Mouse (Mus musculus) heart, postnatal 14 days (tissue): ENCODE measurements around the gene Rpl11. TPM values are rescaled to one million over a fixed set of nuclear protein-coding genes. Genes with fewer than 3 reads are reported as not detected.
A peak's percentile ranks its signal among the peaks of the same experiment; 100 is the strongest.
"Not testable (repeated sequence)": the region's sequence is repeated elsewhere in the genome, so short reads cannot be mapped to it uniquely, and the experiment has no call there.

Source experiments
- DNase-seq, 2 experiments: peaks; one replicate each; pipeline ENCODE4 v3.0.0; 2021 to 2022
- intact Hi-C: fragments of 180-260 bp; cut with DNase I; formaldehyde crosslinking; loops from one replicate; pipeline ENCODE4 v1.15.1; 2025
- total RNA-seq, 2 experiments: library from RNA; stranded (reverse); gene quantifications; 2 replicates each; pipeline ENCODE4 v1.2.3; 2021

Rpl11 gene
- total RNA-seq, 2 experiments from 2014 or later = 257 to 279 TPM

DNA sequence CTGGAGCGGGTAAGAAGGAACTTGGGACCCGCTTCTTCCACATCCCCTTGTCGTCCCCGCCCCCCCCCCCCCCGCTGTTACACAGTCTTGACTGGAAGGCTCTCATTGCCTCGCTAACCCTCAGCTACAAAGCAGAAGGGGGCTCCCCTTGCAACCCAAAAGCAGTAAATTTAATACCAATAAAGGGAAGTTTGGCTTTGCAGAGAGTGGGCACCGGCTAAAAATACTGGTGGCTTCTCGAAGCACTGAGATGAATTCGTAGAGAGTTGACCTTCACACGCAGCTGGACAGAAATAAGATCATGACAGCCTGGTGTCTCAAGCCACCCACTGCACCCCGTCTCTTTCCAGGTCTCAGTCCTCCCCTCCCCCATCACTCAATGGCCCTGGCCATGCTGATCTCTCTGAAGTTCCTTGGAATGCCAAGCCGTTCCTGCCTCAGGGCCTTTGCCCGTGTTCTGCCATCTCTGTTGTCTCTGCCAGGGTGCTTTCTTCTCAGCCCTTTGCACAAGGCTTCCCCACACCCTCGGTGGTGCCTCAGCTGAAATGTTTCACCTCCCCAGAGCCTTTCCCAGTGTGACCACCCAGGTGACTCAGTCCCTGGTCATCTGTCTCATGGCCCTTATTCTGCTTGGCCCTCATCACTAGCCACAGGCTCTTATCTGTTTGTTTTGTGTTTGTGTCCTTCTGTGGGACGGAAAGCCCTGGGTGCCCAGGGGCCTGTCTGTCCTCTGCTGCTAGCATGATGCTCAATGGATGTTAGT, 23.7 kb upstream of the Rpl11 start:
- intact Hi-C loops = no loop called here
- no peak for DNase-seq

DNA sequence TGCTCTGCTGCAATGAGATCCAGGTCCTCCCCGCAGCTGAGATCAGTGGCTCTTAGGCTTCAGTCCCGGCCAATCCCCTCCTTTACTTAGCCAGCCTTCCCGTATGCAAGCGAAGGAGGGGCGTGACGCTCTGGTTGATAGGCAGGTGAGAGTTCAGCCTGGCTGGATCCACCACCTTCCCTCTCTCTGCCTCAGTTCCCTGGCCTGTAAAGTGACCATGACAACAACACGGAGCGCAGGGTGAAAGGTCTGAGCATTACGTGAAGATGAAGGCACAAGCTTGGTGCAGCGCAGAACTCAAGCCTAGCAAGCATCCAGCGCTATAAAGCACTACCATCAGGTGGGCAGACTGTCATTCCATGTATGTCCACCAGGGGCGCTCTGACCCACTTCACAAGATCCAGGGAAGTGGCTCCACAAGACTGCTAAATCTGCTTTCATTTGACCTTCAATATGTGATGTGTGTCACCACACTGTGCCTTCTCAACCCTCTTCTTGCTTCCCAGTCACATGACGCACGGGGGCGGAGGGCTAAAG, 18.0 kb upstream of the Rpl11 start:
- intact Hi-C loops = no loop called here
- peak; percentile 79 to 86 for DNase-seq

- intact Hi-C loops = loop anchor here (1.0 kb wide), 2 partner anchors 79 to 90 kb away; no protein-coding TSS in a partner anchor
- no peak for DNase-seq
These were observed 17.4 kb upstream of the Rpl11 start for GRCm38 (mm10) chr4:136070592-136070991.

GRCm38 (mm10) chr4:136069954-136070353, 16.7 kb upstream of the Rpl11 start:
- intact Hi-C loops = loop anchor here (1.0 kb wide), 2 partner anchors 79 to 90 kb away; no protein-coding TSS in a partner anchor

DNA sequence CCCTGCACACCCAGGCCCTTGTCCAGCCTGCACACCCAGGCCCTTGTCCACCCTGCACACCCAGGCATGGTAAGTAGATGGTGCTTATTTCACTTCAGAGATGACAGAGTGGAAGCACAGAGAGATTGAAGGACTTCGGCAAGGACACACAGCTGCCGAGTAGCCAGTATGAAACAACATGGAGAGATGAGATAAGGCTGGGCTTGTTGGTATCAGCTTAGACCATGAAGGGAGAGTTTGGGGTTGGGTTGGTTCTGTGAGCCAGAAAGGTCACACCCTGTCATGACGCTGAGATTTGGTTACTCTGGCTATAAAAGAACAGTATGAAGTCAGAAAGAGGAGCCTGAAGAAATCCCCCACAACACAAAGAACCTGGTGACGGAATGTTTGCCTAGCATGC, 16.1 kb upstream of the Rpl11 start:
- intact Hi-C loops = no loop called here
- no peak for DNase-seq

More at GRCm38 (mm10) chr4:136069954-136070353, 16.7 kb upstream of the Rpl11 start:
- DNase-seq = peak; percentile 86 to 93

DNA sequence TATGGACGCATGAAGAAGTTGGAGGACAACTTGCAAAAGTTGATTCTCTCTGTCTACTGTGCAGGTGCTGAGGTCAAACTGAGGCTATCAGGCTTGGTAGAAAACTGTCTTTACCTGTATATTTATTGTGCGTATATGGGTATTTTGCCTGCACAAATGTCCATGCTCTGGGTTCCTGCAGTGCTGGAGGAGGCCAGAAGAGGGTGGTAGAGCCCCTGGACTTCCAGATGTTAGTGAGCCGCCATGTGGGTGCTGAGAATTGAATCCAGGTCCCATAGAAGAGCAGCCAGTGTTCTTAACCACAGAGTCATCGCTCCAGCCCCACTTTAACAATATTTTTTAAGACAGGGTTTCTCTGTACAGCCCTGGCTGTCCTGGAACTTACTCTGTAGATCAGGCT, 9.9 kb upstream of the Rpl11 start:
- no peak for DNase-seq
- intact Hi-C loops = no loop called here

DNA sequence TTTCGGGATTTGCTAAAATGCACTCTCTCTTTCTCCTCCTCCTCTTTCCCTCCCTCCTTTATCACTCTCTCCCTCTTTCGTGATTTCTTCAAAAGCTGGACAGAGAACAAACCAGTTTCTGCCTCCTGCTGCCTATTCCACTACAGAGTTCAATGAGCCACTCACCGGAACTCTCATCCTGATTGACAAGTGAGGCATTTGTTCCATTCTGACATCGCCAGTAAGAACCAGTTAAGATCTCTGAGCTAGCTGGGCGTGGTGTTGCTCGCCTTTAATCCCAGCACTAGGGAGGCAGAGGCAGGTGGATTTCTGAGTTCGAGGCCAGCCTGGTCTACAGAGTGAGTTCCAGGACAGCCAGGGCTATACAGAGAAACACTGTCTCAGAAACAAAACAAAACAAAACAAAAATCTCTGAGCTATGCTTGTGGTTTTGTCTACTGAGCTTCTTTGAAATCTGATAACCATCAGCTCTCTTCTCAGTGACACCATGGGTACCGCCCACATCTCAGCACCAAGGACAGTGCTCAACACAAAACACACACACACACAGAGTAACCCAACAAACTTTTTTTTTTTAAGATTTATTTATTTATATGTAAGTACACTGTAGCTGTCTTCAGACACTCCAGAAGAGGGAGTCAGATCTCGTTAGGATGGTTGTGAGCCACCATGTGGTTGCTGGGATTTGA, 6.7 kb upstream of the Rpl11 start:
- intact Hi-C loops = loop anchor here (10.0 kb wide), 1 partner anchor 545 kb away; the partner anchor contains the start of gene Kdm1a
- not testable (repeated sequence) for DNase-seq

DNA sequence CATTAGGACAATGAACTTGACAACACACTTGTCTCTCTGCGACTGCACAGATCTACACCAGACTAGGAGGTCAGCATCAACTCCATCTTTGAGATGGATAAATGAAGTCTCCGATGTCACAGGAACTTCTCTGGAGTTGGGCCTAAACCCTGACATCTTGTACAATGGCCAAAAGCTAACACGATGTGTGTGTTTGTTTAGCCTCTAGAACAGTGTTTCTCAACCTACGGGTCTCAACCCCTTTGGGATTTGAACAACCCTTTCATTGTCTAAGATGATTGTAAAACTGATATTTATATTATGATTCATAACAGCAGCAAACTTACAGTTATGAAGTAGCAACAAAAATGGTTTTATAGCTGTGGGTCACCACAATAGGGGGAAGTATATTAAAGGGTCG, 4.7 kb upstream of the Rpl11 start:
- intact Hi-C loops = loop anchor here (10.0 kb wide), 1 partner anchor 547 kb away; the partner anchor contains the start of gene Kdm1a

DNA sequence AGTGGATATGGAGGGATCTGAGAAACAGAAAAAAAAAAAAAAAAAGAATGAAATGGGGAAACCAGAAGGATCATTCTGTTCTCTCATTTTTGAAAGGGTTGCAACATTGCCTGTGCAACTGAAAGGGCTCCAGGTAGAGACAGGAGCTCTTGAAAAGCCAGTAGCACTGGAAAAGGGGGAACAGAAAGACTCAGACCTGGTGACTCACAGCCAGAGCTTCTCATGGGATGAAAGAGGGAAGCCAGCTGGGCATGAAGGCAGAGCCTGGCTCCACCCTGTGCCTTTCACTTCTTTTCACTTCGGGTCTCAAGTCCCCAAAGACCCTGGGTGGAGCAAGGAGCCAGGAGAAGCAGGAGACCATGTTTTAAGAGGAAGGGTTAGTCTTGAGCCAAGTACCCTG, 2.8 kb upstream of the Rpl11 start:
- DNase-seq = no peak
- intact Hi-C loops = loop anchor here (10.0 kb wide), 1 partner anchor 549 kb away; the partner anchor contains the start of gene Kdm1a

More for the DNA sequence above, 4.7 kb upstream of the Rpl11 start:
- DNase-seq = no peak

- intact Hi-C loops = loop anchor here (2.0 to 10.0 kb wide), 5 partner anchors 33 to 551 kb away; partner anchors contain the start of genes Eloa, Kdm1a, Lypla2 and Pithd1
These were observed 615 bp upstream of the Rpl11 start for GRCm38 (mm10) chr4:136053843-136054242.

DNA sequence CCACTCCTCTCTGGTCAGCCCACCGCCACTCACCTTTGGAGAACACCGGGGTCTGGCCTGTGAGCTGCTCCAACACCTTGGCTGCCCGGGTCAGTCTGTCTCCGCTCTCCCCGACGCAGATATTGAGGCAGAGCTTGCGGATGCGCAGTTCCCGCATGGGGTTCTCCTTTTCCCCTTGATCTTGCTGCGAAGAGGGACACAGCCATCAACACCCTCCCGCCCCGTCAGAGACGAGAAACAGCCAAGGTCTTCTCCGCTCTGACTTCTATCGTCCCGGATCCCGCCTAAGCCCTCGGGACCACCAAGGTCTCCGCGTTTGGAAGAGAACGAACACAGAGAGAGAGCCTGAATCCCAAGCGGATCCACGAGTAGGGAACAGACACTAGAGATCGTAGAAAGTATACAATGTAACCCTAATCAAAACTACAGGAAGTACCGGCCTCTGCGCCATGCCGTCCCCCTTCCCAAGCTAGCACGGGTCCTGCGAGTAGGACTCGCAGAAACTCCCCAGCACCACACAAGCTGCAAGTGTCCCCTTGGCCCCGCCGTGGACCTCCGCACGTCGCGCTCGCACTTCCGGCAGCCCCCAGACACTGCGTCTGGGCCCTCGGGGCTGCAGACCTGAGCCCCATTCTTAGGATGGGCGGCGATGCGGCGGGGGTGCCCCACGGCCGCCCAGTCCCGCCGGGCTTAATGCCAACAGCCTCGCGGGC, 538 bp downstream of the Rpl11 start:
- intact Hi-C loops = loop anchor here (2.0 to 10.0 kb wide), 5 partner anchors 32 to 552 kb away; partner anchors contain the start of genes Eloa, Kdm1a, Lypla2 and Pithd1

More at GRCm38 (mm10) chr4:136053843-136054242, 615 bp upstream of the Rpl11 start:
- no peak for DNase-seq

DNA sequence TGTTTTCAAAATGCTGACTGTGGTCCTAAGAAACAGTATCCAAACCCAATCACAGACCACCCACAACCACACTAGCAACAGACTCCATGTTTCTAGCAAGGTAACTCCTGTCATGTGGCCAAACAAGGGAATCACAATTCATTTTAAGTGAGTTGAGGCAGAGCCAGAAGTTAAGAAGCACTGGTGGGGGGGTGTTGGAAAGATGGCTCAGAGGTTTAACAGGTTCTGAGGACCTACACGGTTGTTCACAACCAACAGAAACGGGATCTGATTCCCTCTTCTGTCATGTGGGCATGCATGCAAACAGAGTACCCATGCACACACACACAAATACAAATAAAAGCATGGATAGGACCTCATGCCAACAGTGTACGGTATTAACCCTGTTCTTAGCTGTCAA, 1.2 kb downstream of the Rpl11 start:
- intact Hi-C loops = loop anchor here (2.0 to 10.0 kb wide), 5 partner anchors 31 to 553 kb away; partner anchors contain the start of genes Eloa, Kdm1a, Lypla2 and Pithd1

More for the DNA sequence above, 538 bp downstream of the Rpl11 start:
- no peak for DNase-seq

GRCm38 (mm10) chr4:136050226-136050625, 3.0 kb downstream of the Rpl11 start:
- intact Hi-C loops = loop anchor here (5.0 to 10.0 kb wide), 4 partner anchors 63 to 555 kb away; partner anchors contain the start of genes Kdm1a, Lypla2 and Pithd1
- no peak for DNase-seq

More for the DNA sequence above, 1.2 kb downstream of the Rpl11 start:
- no peak for DNase-seq

DNA sequence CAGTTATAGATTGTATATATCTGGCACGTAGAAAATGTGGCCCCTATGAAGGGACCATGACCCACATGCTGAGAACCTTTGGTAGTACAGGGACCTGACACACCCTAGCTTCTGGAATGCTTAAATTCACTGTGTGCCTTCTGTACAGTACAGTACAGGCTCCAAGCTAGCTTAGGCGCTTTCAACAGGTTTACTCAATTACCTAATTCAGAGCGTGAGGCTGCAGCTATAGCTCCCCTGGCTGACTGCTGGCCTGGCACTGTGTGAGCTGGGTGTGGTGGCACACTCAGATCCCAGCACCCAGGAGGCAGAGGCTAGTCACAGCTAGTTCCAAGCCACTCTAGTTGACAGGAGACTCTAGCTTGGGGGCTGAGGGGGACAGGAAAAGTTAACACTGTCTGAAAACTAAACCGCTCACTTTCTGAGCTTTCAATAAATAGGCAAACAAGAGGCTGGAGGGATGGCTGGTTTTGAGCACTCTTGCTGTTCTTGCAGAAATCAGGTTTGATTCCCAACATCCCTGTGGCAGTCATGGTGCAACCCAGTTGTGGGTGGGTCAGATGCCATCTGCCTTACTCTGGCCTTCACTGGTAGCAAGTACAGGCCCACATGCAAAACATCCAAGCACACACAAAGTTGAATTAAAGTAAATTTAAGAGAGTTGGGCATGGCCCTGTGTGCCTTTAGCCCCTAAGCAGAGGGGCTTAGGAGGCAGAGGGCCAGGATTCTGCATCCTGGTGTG, 4.8 kb downstream of the Rpl11 start:
- intact Hi-C loops = loop anchor here (10.0 kb wide), 1 partner anchor 244 kb away; no protein-coding TSS in a partner anchor
- no peak for DNase-seq

GRCm38 (mm10) chr4:136047626-136048025, 5.6 kb downstream of the Rpl11 start:
- intact Hi-C loops = loop anchor here (10.0 kb wide), 1 partner anchor 243 kb away; no protein-coding TSS in a partner anchor
- no peak for DNase-seq

DNA sequence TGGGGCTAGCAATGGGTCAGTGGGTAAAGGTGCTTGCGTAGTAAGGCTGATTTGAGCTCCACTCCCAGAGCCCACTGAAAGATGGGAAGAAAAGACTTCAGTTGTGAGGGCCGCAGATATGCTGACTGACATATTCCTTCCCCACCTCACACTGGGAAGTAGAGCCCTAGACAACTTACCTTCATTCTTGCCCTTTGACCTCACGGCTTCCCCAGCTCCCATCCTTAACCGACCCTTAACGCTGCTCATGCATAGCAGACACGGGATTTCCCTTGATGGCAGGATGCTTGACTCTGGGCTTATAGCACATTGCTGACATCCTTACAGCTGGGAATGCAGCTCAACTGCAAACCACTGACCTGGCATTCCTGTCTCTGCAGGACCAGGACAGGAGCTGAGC, 6.3 kb downstream of the Rpl11 start:
- intact Hi-C loops = loop anchor here (10.0 kb wide), 1 partner anchor 242 kb away; no protein-coding TSS in a partner anchor
- DNase-seq = no peak

DNA sequence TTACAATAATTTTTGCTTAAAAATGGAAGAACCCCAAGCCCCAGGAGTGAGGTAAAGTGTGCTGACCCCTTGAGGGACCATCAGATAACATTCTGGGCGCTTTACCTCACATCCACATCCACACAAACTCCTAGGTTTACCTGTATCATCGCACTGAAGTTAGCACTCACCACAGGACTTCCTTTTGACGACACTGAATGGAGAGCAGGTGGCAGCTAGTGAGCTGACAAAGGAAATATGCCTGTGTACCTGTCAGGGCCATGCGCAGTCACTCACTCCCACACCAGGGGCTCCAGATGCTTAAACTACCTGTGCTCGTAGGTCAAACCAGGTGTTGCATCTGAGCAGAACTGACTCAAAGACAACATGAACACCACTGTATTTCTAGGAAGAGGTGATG, 8.1 kb downstream of the Rpl11 start:
- intact Hi-C loops = loop anchor here (10.0 kb wide), 1 partner anchor 240 kb away; no protein-coding TSS in a partner anchor
- no peak for DNase-seq

GRCm38 (mm10) chr4:136043784-136044400, 9.3 kb downstream of the Rpl11 start:
- no peak for DNase-seq
- intact Hi-C loops = loop anchor here (10.0 kb wide), 1 partner anchor 239 kb away; no protein-coding TSS in a partner anchor
